Comparison of ENCODE assay signal across 10 mouse cellular contexts in genomic region chr19:15516566-15517305, GRCm38 (mm10).
DNase-seq lines count a peak whose midpoint lies in the region; ATAC-seq and TF ChIP-seq lines count a peak whose summit lies in the region.
"Had no signal": no experiment of that assay in that cellular context is flagged by ENCODE, and none has a peak within 500 bp of the region (broad histone marks: within the 10 kb centered on the region; RNA-seq: fewer than 3 reads in every experiment).

No protein-coding gene starts in this region.

- peaks cover 15% of the 10 kb centered on the region for H3K4me1 ChIP-seq in hindbrain, embryonic 13.5 days (replicated peaks)
- 0 out of 2 replicates have a peak, but pooled peaks cover 6% of the 10 kb centered on the region for H3K4me1 ChIP-seq in midbrain, postnatal 0 days (ENCODE audit: insufficient read depth, low read length)
- H3K4me1 ChIP-seq in limb, embryonic 10.5 days, result no peaks in the 10 kb centered on the region
- H3K4me1 ChIP-seq: embryonic facial prominence, embryonic 15.5 days; lung, embryonic 15.5 days had no signal

- no peaks in the 10 kb centered on the region for H3K9me3 ChIP-seq in hindbrain, embryonic 13.5 days
- no peaks in the 10 kb centered on the region for H3K9me3 ChIP-seq in midbrain, postnatal 0 days (ENCODE audit: low read length)
- H3K9me3 ChIP-seq in limb, embryonic 10.5 days (replicated peaks), result no peaks in the 10 kb centered on the region
- H3K9me3 ChIP-seq: embryonic facial prominence, embryonic 15.5 days; lung, embryonic 15.5 days had no signal

- DNase-seq in kidney, postnatal 14 days, result peak; percentile 1
- DNase-seq in kidney, adult 9 months, result no peak
- peak; percentile 27 for DNase-seq in embryo, embryonic 10.5 days (ENCODE audit: low spot score)
- peak; percentile 34 for DNase-seq in midbrain, postnatal 0 days (ENCODE audit: low spot score)
- no peak for DNase-seq in urinary bladder, postnatal 36 days (ENCODE audit: low spot score in 2 of 2)
- DNase-seq in limb, embryonic 10.5 days (ENCODE audit: low spot score), result no peak

- TF ChIP-seq CTCF in midbrain, postnatal 0 days (IDR thresholded peaks at IDR 0.05), result no peak

- no peaks in the 10 kb centered on the region for H3K27me3 ChIP-seq in hindbrain, embryonic 13.5 days
- H3K27me3 ChIP-seq in midbrain, postnatal 0 days (ENCODE audit: insufficient read depth, low read length), result no peaks in the 10 kb centered on the region
- H3K27me3 ChIP-seq in limb, embryonic 10.5 days (ENCODE audit: low read depth, poor library complexity, severe bottlenecking), result peaks cover 40% of the 10 kb centered on the region
- H3K27me3 ChIP-seq: embryonic facial prominence, embryonic 15.5 days; lung, embryonic 15.5 days had no signal

- peak; percentile 61; the same call in 1 of the 2 replicates for ATAC-seq in hindbrain, embryonic 13.5 days (ENCODE audit: low FRiP score)
- no peak for ATAC-seq in midbrain, postnatal 0 days (ENCODE audit: low FRiP score)
- ATAC-seq: activated CD4-positive, CD25-positive, alpha-beta regulatory T cell, adult 4 months had no signal

- H3K4me2 ChIP-seq in hindbrain, embryonic 13.5 days, result peak overlapping the region; percentile 45
- H3K4me2 ChIP-seq in midbrain, postnatal 0 days (ENCODE audit: low read depth, low read length, poor library complexity, severe bottlenecking), result peak overlapping the region; percentile 46
- H3K4me2 ChIP-seq: embryonic facial prominence, embryonic 15.5 days; lung, embryonic 15.5 days had no signal

- peak overlapping the region; percentile 52 for H3K27ac ChIP-seq in hindbrain, embryonic 13.5 days
- 0 out of 2 replicates have a peak overlapping the region, but pooled peaks have one; percentile 18 for H3K27ac ChIP-seq in midbrain, postnatal 0 days (ENCODE audit: low read depth, low read length)
- H3K27ac ChIP-seq in limb, embryonic 10.5 days, result no peak overlapping the region
- H3K27ac ChIP-seq: embryonic facial prominence, embryonic 15.5 days; lung, embryonic 15.5 days had no signal

- H3K4me3 ChIP-seq in hindbrain, embryonic 13.5 days, result no peak overlapping the region
- peak overlapping the region; percentile 27 for H3K4me3 ChIP-seq in midbrain, postnatal 0 days (ENCODE audit: low read depth, low read length)
- no peak overlapping the region for H3K4me3 ChIP-seq in limb, embryonic 10.5 days
- H3K4me3 ChIP-seq: embryonic facial prominence, embryonic 15.5 days; lung, embryonic 15.5 days had no signal

- 28% methylated on average over 17 of the region's 17 CpGs for WGBS in hindbrain, embryonic 13.5 days
- WGBS in midbrain, postnatal 0 days, result 27% methylated on average over 17 of the region's 17 CpGs
- 43% methylated on average over 17 of the region's 17 CpGs for WGBS in limb, embryonic 10.5 days

- no peaks in the 10 kb centered on the region for H3K36me3 ChIP-seq in hindbrain, embryonic 13.5 days
- H3K36me3 ChIP-seq in midbrain, postnatal 0 days (ENCODE audit: insufficient read depth, low read length), result no peaks in the 10 kb centered on the region
- H3K36me3 ChIP-seq in limb, embryonic 10.5 days, result no peaks in the 10 kb centered on the region
- H3K36me3 ChIP-seq: embryonic facial prominence, embryonic 15.5 days; lung, embryonic 15.5 days had no signal

- H3K9ac ChIP-seq in hindbrain, embryonic 13.5 days, result no peak overlapping the region
- H3K9ac ChIP-seq in midbrain, postnatal 0 days (replicated peaks; ENCODE audit: low read length, poor library complexity, severe bottlenecking), result peak overlapping the region; percentile 44
- H3K9ac ChIP-seq: embryonic facial prominence, embryonic 15.5 days; lung, embryonic 15.5 days had no signal

Comparison
In these comparisons a context has a peak if more than half of its experiments do, and no peak if none do; other contexts are left out.
1. DNase-seq: peak in kidney, postnatal 14 days (single experiment), embryo, embryonic 10.5 days (single experiment) and midbrain, postnatal 0 days (single experiment); none in kidney, adult 9 months (single experiment), urinary bladder, postnatal 36 days (0 of 2) and limb, embryonic 10.5 days (single experiment).